Mouse (Mus musculus) gastrocnemius, postnatal 36 days (tissue): ENCODE results near the gene Ttll5. TPM values are rescaled to one million over a fixed set of nuclear protein-coding genes. Genes with fewer than 3 reads are reported as not detected.

Experiments
- DNase-seq, 2 experiments: peaks; one replicate each; pipeline ENCODE4 v3.0.0; 2022
- intact Hi-C: fragments of 180-260 bp; cut with DNase I; formaldehyde crosslinking; loops from one replicate; pipeline ENCODE4 v1.15.1; 2025
- total RNA-seq, 2 experiments: library from RNA; stranded (reverse); gene quantifications; 2 replicates each; pipeline ENCODE4 v1.2.3; 2021

Gene Ttll5
- total RNA-seq, 2 experiments from 2014 or later, result 5.5 to 6.1 TPM

DNA sequence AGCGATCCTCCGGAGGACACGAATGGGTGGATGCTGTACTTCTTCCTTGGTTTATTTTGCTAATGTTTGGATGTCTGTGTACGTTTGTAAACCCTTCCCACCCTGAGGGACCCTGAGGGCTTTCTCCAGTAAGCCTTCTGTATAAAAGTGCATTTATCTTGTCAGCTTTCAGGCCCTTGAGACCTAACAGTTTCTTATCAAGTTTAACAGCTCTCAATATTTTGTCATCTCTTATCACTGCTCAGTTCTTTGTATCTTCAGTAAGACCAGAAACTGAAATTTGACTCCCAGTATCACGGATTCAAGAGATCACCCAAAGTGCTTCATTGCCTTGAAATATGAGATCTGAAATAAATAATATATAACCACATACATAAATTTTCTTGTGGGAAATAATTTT lies 206.5 kb downstream of the Ttll5 start:
- DNase-seq, result no peak
- intact Hi-C loops, result no loop called here

DNA sequence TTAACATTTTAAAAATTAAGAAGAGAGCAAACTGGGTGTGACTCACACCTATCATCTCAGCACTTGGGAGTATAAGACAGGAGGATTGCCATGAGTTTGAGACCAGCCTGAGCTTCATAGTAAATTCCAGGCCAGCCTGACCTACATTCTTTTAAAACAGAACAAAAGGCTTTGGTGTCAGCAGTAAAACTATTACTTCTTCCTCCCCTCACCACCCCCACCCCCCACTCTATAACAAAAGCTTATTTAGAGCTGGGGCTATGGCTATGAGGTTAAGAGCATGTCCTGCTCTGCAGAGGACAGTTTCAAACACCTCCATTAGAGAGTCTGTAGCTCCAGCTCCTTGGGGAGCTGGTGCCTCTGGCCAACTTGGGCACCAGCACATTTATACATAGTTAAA lies 211.1 kb downstream of the Ttll5 start:
- intact Hi-C loops, result no loop called here

DNA sequence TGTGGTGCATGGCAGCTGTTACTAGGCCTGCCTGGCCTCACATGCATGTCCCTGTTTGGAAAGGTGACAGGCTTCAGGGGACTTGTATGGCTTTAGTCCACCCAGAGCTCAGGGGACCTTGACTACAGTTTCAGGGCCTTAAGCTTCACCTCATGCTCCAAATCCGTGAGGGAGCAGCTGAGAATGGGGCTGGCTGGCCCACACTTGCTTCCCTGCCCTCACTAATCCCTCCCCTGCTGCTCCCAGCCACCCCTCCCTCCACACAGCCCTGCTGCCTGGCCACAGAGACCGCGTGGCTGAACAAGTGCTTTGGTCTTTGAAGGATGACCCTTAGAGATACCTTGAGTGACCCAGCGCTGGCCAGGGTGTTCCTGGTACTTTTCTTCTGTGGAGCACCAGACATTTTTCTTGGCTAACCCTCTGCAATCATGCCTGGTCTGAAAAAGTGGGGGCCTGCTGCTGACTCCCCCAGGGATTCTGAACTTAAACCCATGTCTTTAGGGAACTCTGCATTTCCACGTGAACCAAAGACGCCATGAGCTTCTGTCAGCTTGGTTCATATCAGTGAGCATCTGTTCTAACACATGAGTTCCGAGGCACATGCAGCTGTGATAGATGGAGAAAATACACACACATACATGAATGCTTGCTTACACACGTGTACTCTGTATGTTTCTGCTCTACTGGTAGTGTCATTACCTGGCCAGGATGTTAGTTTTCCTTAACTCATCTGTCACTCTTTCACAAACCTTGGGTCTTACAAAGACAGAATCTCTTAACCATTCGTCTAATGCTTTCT lies 212.1 kb downstream of the Ttll5 start:
- no peak for DNase-seq
- intact Hi-C loops, result no loop called here

More for the DNA sequence above, 211.1 kb downstream of the Ttll5 start:
- no peak for DNase-seq

DNA sequence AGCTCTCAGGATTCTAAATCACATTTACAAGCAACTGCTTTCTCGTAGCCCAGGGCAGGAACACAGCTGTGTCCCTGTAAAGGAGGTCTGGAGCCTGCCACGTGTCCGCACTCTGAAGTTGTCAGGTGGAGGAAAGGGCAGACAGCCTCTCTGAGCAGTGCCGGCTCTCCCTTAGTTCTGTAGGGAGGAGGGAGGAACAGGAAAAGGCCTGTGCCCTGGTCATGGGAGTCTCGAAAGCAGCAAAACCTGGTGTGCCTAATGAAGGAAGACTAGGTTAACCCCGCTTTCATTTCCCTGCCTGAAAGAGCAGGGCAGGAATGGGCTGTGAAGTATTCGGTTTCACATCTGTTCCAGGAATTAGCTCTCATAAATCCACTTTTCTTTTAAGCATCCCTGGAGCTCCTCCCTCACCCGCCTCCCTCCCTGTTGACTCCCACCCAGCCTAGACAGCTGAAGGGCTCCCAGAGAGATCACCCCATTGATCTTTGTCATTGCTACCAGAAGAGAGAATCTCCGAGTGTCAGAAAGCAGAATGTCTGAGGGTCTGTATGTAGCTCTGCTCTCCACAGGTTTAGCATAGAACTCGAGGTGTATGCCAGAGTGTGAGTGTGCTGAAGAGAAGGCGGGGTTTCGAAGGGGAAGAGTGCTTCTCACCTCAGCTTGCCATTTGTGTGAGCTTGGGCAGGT lies 212.9 kb downstream of the Ttll5 start:
- no peak for DNase-seq
- intact Hi-C loops, result no loop called here

DNA sequence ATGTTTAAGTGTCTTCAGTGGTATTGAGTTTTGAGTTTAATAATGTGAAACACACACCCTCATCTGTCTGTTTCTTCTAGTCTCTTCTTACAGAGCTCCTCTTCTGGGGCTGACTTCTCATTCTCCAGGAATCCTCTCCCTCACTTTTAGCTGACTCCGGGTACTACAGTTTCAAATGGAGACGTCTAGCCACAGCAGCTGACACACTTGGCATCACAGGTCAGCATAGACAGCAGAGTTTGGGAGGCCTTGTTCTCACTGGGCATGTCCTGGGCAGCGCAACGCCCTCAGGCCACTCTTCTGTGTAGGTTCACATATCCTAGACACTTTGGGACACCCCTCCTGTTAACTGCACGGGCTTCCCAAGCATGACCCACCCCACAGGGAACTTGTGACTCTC lies 214.6 kb downstream of the Ttll5 start:
- no peak for DNase-seq
- intact Hi-C loops, result no loop called here

DNA sequence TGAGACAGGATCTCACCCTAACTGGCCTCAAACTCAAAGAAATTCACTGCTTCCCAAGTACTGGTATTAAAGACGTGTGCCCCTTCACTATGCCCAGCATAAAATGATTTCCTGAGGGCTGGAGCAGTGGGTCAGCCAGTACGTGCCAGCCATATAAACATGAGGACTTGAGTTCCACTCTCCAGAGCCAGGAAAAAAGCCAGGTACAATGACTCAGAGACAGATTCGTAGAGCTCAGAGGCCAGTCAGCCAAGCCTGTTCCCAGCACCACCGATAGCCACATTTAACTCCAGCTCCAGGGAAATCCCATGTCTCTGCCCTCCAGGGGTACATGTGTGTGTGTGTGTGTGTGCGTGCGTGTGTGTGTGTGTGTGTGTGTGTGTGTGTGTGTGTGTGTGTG lies 215.3 kb downstream of the Ttll5 start:
- DNase-seq, result no peak
- intact Hi-C loops, result loop anchor here (5.0 kb wide), 1 partner anchor 38 kb away; the partner anchor contains the start of gene Tgfb3

DNA sequence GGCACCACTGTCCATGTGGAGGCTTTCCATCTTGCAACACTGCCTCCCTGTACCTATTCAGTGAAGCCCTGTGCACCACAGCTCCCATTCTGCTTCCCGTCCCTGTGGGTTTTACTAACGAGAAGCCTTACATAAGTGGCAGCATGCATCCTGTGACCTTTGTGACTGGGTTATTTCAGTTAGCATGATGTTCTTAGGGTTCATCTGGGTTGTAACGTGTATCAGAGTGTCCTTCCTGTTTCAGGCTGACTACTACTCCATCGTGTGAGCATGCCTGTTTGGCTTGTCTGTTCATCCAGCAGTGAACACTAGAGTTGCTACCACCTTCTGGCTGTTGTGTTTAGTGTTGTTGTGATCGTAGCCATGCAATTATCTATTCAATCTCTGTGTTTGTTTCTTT lies 221.7 kb downstream of the Ttll5 start:
- no peak for DNase-seq
- intact Hi-C loops, result no loop called here

DNA sequence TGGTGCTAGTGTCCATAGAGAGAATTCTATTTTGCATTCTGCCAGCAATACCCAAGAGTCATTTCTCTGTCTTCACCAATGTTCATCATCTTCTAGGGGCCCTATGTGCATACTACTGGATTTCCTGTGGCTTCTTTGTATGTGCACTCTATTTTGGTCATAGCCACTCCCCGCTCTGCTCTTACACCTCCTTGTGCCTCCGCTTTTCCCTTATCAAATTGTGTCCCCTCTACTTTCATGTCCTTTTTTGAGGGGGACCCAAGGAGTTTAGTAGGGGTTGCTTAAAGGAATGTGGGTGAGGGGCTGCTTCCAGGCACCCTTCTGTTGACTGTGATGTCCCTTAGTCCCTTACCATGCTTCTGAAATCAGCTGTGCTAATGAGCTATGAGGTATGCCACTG lies 222.3 kb downstream of the Ttll5 start:
- intact Hi-C loops, result no loop called here
- DNase-seq, result no peak

DNA sequence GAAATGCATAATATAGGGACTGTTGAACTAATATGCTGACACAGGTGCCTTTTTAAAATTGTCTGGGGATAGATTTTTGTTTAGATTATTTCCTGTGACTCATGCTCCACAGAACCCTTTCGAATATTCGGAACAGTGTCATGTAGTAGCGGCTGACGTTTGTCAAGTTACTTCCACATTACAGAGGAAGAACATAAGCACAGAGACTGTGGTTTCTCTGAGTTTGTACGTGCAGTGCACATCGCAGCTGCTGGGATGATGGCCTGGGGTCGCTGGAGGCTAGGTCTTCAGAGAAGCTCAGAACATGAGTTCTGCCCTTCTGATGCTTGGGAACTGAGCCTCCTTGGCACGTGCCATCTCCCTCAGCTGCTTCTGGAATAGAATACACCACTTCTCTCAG lies 222.9 kb downstream of the Ttll5 start:
- DNase-seq, result no peak
- intact Hi-C loops, result no loop called here

DNA sequence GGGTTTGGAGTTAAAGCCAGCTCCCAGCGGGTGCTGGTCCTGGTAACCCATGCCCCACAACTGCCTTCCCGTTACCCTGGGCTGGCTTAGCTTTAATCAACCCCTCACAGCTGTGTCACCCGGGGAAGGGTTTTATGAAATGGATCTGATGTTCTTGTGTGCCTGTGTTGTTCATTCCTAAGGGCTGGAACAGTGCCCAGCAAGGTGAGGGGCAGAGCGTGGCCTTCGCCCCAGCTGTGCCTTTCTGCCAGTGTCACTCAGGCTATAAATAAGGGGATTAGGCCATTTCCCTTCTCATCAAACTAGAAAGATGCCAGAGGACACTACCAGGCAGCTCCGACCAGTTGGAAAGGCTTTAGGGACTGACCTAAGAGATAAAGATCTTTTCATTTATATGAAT lies 225.4 kb downstream of the Ttll5 start:
- DNase-seq, result no peak

DNA sequence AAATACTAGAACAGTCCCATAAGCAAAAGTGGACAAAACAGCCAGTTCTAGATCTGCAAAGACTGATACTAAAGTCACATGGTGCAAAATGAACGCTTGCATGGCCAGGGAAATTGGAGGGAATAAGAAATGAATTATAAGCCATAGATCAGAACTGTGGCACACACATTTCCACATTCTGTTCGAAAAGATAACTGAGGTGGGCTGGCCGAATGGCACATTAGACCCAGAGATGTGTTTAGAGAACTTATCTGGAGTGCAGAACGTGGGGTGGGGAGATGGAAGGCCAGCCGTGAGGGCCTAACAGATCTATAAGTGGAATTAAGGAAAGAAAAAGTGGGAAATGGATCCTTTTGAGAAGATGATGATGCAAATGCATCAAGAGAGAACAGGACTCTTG lies 227.0 kb downstream of the Ttll5 start:
- no peak for DNase-seq
- intact Hi-C loops, result no loop called here

More for the DNA sequence above, 225.4 kb downstream of the Ttll5 start:
- intact Hi-C loops, result no loop called here

DNA sequence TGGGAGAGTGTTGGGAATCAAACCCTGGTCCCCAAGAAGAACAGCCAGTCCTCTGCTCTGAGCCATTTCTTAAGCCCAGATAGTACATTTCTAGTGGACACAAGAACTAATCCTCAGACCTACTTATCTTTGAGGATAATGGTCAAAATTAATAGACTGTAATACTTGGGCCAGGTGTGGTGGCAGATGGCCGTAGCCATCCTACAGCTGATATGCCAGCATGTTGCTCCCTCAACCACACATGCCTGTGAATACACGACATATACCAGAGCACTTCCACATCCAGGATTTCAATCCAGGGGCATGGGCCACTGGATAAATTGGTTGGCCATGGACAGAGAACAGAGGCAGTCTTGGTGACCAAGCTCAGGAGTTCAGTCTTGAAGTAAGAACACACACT lies 230.8 kb downstream of the Ttll5 start:
- no peak for DNase-seq
- intact Hi-C loops, result no loop called here

DNA sequence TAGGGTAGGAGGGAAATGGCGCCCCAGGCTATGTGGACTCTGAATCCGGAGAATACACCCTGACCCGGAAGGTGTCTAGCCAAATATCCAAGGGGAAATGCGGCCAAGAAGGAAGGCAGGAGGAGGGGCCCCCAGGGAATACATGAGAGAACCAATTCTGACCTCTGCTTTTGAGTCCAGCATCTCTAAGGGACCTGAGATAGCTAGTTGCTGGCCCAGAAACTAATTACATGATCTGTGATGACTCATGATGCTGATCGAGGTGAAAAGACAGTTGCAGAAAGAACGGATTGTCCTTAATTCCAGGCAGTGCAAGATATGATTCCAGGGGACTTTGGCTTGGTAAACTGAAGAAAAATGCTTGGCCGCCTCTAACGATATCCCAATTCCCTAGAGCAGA lies 232.5 kb downstream of the Ttll5 start:
- intact Hi-C loops, result no loop called here
- DNase-seq, result no peak

DNA sequence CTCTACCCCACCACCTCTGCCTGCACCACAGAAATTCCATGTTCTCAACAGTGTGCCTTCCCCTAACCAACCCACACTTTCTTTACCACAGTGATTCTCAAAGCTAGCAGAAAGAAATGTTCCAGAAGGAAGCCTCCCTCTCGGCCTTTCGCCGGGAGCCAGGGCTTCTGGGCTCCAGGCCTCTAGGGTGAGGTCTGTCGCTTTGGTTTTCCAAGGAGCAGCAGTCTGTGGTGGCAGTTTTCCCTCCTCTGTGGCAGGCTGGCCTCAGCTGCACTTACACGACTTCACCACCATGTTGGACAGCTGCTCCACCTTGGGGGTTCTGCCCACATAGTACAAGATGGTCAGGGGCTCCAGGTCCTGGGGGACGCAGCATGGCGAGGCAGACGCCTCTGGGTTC lies 233.1 kb downstream of the Ttll5 start:
- DNase-seq, result no peak
- intact Hi-C loops, result no loop called here

DNA sequence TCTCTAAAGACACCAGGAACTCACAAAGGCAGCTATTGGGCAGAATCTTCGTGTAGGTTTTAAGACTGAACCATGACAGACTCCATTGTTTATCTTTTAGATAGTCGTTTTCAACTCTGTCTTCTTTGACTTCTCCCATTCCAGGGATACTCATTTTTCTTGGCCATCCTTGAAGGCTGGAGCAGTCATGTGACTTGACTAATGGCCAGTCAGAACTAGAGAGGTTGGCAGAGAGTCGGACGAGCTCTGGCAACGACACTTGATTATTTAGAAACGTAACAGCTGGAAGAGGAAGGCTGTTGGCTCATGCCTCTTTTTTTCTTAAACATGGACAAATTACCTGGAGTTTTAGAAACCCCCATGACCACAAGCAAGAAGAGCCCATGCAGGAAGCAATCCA lies 234.9 kb downstream of the Ttll5 start:
- intact Hi-C loops, result no loop called here
- DNase-seq, result no peak

DNA sequence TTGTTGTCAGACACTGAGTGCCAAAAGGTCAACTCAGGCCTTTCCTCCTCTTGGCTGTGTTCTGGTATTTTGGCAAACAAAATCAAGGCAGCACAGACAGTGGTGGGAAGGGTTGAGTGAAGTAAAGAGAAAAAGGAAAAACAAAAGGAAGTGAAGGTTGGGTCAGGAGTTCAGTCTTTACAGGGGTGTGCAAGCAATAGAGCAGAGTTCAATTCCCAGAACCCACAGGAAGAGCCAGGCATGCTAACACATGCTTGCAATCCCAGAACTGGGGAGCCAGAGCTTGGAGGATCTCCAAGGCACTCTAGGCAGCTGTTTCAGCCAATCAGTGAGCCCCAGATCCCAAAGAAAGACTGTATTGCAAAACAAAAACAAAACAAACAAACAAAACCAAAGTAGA lies 240.3 kb downstream of the Ttll5 start:
- intact Hi-C loops, result no loop called here
- no peak for DNase-seq

DNA sequence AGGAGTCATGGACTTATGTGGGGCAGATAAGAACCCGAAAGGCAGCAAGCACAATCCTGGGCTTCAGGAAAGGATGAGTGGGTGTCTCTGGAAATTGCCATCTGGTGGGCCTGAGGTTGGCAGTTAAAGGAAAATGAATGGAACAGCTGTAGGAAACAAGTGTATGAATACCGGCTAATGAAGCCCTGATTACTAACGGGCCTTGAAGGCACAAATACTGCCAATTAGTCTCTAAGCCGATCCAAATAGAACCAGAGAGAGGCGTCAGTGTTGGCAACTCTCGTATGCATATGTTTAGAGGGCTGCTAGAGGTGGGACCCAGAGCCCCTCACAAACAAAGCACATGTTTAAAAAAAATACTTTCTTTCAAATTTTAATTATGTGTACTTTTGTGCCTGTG lies 247.0 kb downstream of the Ttll5 start:
- intact Hi-C loops, result no loop called here
- DNase-seq, result no peak

DNA sequence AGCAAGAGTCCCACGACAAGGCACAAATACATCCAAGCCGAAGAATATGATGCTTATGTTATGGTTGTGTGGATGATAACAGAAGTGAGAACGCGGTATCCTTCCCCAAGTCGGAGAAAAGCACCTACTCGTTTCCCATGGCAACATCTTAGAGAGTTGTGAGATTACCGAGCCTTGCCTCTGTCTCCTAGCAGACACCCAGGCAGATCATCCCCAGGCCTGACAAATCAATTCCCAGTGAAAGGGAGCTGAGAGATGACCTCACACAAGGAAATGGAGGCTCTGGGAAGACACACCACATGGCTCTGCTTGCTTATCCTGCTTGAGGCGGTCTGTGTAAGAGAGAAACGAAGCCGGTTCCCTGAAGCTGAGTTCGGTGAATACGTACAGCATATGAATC lies 250.2 kb downstream of the Ttll5 start:
- intact Hi-C loops, result loop anchor here (5.0 kb wide), 3 partner anchors 32 to 122 kb away; no protein-coding TSS in a partner anchor
- DNase-seq, result no peak

DNA sequence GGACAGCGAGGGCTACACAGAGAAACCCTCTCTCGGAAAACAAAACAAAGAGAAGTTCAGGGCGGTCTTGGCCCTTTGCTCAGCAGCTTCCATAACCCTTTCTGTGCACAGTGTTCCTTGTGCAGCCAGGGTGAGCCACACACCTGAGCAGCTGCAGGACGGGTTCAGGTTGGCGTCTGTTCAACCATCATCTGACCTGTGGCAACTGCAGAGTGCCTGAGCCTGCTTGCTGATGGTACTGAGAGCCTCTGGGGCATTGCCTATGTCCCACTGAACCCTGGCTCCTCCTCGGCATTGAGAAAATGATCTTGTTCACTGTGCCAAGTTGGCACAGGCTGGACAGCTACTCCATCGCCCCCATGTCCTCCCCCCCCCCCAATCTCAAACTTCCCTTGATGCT lies 250.9 kb downstream of the Ttll5 start:
- intact Hi-C loops, result loop anchor here (5.0 kb wide), 3 partner anchors 33 to 123 kb away; no protein-coding TSS in a partner anchor
- DNase-seq, result no peak

DNA sequence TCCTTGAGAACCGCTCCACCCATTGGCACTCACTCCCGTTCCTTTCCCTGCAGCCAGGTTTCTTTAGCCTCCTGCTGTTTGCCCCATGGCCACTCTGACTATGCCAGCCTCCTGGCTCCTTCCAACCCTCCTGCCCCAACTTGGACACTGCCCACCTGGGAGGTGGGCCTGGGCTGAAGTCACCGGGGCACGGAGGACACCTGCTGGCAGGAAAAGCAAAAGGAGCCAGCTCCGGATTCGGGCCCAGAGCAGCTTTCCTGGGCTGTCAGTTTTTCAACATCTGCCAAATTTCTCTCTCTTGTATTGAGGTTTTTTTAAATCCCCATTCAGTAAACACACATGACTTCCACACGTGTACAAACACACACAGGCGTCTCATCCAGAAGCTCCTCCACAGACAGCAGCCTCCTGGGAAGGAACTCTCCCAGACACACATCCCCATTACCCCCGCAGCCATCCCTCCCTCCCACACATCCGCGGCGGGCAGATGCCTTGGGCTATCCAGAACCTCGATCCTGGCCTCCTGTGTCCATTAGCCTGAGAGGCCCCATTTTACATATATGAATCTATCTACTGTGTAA lies 252.0 kb downstream of the Ttll5 start:
- DNase-seq, result peak; percentile 41 to 45
- intact Hi-C loops, result loop anchor here (2.0 to 5.0 kb wide), 4 partner anchors 34 to 124 kb away; no protein-coding TSS in a partner anchor

DNA sequence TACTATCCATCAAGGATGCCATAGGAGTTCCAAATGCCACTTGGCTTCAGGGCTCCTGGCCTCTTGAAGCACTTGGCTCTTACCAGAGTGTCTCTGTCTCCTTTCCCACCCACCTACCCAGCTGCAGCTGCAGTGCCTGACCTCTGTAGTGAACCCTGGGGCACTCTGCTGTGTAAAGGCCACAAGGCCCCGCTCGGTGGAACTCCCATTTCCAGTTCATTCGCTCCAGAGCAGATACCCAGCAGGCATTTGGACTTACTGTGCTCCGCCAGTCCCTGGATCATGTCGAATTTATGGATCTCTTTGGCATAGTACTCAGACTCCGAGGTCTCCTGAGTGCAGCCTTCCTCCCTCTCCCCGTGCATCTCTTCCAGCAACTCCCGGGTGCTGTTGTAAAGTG lies 252.9 kb downstream of the Ttll5 start:
- peak in 1 of 2 experiments; percentile 41 for DNase-seq
- intact Hi-C loops, result loop anchor here (2.0 to 5.0 kb wide), 4 partner anchors 35 to 125 kb away; no protein-coding TSS in a partner anchor
